Mouse (Mus musculus): Measurements from ENCODE around the gene Phox2b. TPM values are rescaled to one million over a fixed set of nuclear protein-coding genes. Genes with fewer than 3 reads are reported as not detected.

Phox2b gene
- 0.05 TPM in 1 of 2 replicates, not detected in the other for polyA plus RNA-seq (2015; fragmentation: Nextera tagmentation; extraction: Ambion mirVana)

GRCm38 (mm10) chr5:67098733-67099323 lies at the start of gene Phox2b:
Gene Phox2b, minus strand, starts transcription at chr5:67099301.
- Histone ChIP-seq H3K4me1 (ENCODE audit: insufficient read depth, low read depth, low read length) (no peaks in the 10 kb centered on the region; the same call in 1 of the 2 replicates), H3K4me3 (ENCODE audit: low read depth, low read length) (no peak within 1 kb of the TSS), H3K9ac (replicated peaks; ENCODE audit: low read depth) (no peak within 1 kb of the TSS), H3K9me3 (ENCODE audit: low read length) (no peaks in the 10 kb centered on the region), H3K27ac (ENCODE audit: low read length) (no peak within 1 kb of the TSS), H3K36me3 (ENCODE audit: insufficient read depth, low read length) (no peaks in the 10 kb centered on the region), H3K27me3 (replicated peaks; ENCODE audit: insufficient read depth, low read length) (peaks cover 73% of the 10 kb centered on the region), H3K4me2 (replicated peaks; ENCODE audit: low read depth, low read length) (no peak within 1 kb of the TSS)
- DNase-seq (ENCODE audit: low spot score) (no peak), ATAC-seq (no peak)
- no peak for TF ChIP-seq EP300 (IDR thresholded peaks at IDR 0.05)
- TF ChIP-seq CTCF (IDR thresholded peaks at IDR 0.05) = no peak
- WGBS = 3% methylated on average over 16 of the region's 16 CpGs

GRCm38 (mm10) chr5:67142622-67143021 lies 43.5 kb upstream of the Phox2b start:
- H3K27me3 ChIP-seq (replicated peaks; ENCODE audit: insufficient read depth, low read length) = no peaks in the 10 kb centered on the region
- no peak overlapping the region for H3K4me3 ChIP-seq (ENCODE audit: low read depth, low read length)
- H3K9ac ChIP-seq (replicated peaks; ENCODE audit: low read depth) = no peak overlapping the region
- no peaks in the 10 kb centered on the region for H3K9me3 ChIP-seq (ENCODE audit: low read length)
- no peak for TF ChIP-seq CTCF (IDR thresholded peaks at IDR 0.05)
- no peak for TF ChIP-seq EP300 (IDR thresholded peaks at IDR 0.05)
- ATAC-seq (no peak), DNase-seq (ENCODE audit: low spot score) (no peak)
- 69% methylated on average over 4 of the region's 4 CpGs for WGBS
- no peaks in the 10 kb centered on the region for H3K4me1 ChIP-seq (ENCODE audit: insufficient read depth, low read depth, low read length)
- no peaks in the 10 kb centered on the region for H3K36me3 ChIP-seq (ENCODE audit: insufficient read depth, low read length)
- no peak overlapping the region for H3K4me2 ChIP-seq (replicated peaks; ENCODE audit: low read depth, low read length)
- H3K27ac ChIP-seq (ENCODE audit: low read length) = no peak overlapping the region

- DNase-seq (ENCODE audit: low spot score) (no peak), ATAC-seq (no peak)
- no peak overlapping the region for H3K27ac ChIP-seq (ENCODE audit: low read length)
- H3K4me3 ChIP-seq (ENCODE audit: low read depth, low read length) = no peak overlapping the region
- WGBS = 58% methylated on average over 25 of the region's 25 CpGs
- no peak overlapping the region for H3K9ac ChIP-seq (replicated peaks; ENCODE audit: low read depth)
- H3K4me1 ChIP-seq (ENCODE audit: insufficient read depth, low read depth, low read length) = no peaks in the 10 kb centered on the region
- no peak for TF ChIP-seq EP300 (IDR thresholded peaks at IDR 0.05)
- TF ChIP-seq CTCF (IDR thresholded peaks at IDR 0.05) = no peak
- H3K36me3 ChIP-seq (ENCODE audit: insufficient read depth, low read length) = no peaks in the 10 kb centered on the region
- H3K9me3 ChIP-seq (ENCODE audit: low read length) = no peaks in the 10 kb centered on the region
- no peak overlapping the region for H3K4me2 ChIP-seq (replicated peaks; ENCODE audit: low read depth, low read length)
- H3K27me3 ChIP-seq (replicated peaks; ENCODE audit: insufficient read depth, low read length) = no peaks in the 10 kb centered on the region
Measured at GRCm38 (mm10) chr5:67139052-67140015, 40.2 kb upstream of the Phox2b start.

- 53% methylated on average over 8 of the region's 8 CpGs for WGBS
- TF ChIP-seq EP300 (IDR thresholded peaks at IDR 0.05) = no peak
- TF ChIP-seq CTCF (IDR thresholded peaks at IDR 0.05) = no peak
- H3K9ac ChIP-seq (replicated peaks; ENCODE audit: low read depth) = no peak overlapping the region
- no peak overlapping the region for H3K4me3 ChIP-seq (ENCODE audit: low read depth, low read length)
- H3K27ac ChIP-seq (ENCODE audit: low read length) = no peak overlapping the region
- no peaks in the 10 kb centered on the region for H3K9me3 ChIP-seq (ENCODE audit: low read length)
- H3K4me1 ChIP-seq (ENCODE audit: insufficient read depth, low read depth, low read length) = no peaks in the 10 kb centered on the region
- no peaks in the 10 kb centered on the region for H3K36me3 ChIP-seq (ENCODE audit: insufficient read depth, low read length)
- ATAC-seq = no peak
- H3K27me3 ChIP-seq (replicated peaks; ENCODE audit: insufficient read depth, low read length) = no peaks in the 10 kb centered on the region
- DNase-seq (ENCODE audit: low spot score) = no peak
- H3K4me2 ChIP-seq (replicated peaks; ENCODE audit: low read depth, low read length) = no peak overlapping the region
Measured at GRCm38 (mm10) chr5:67138643-67139042, 39.5 kb upstream of the Phox2b start.

GRCm38 (mm10) chr5:67134698-67135097 lies 35.6 kb upstream of the Phox2b start:
- no peak overlapping the region for H3K4me3 ChIP-seq (ENCODE audit: low read depth, low read length)
- DNase-seq (ENCODE audit: low spot score) (no peak), ATAC-seq (no peak)
- H3K9ac ChIP-seq (replicated peaks; ENCODE audit: low read depth) = no peak overlapping the region
- H3K4me2 ChIP-seq (replicated peaks; ENCODE audit: low read depth, low read length) = no peak overlapping the region
- no peaks in the 10 kb centered on the region for H3K36me3 ChIP-seq (ENCODE audit: insufficient read depth, low read length)
- TF ChIP-seq CTCF (IDR thresholded peaks at IDR 0.05) (no peak), EP300 (IDR thresholded peaks at IDR 0.05) (no peak)
- no peak overlapping the region for H3K27ac ChIP-seq (ENCODE audit: low read length)
- no peaks in the 10 kb centered on the region for H3K4me1 ChIP-seq (ENCODE audit: insufficient read depth, low read depth, low read length)
- no peaks in the 10 kb centered on the region for H3K9me3 ChIP-seq (ENCODE audit: low read length)
- WGBS = 20% methylated on average over 6 of the region's 6 CpGs
- H3K27me3 ChIP-seq (replicated peaks; ENCODE audit: insufficient read depth, low read length) = no peaks in the 10 kb centered on the region

GRCm38 (mm10) chr5:67131671-67132070 lies 32.6 kb upstream of the Phox2b start:
- WGBS = 68% methylated on average over 2 of the region's 2 CpGs
- TF ChIP-seq CTCF (IDR thresholded peaks at IDR 0.05) (no peak), EP300 (IDR thresholded peaks at IDR 0.05) (no peak)
- H3K4me2 ChIP-seq (replicated peaks; ENCODE audit: low read depth, low read length) = no peak overlapping the region
- DNase-seq (ENCODE audit: low spot score) (no peak), ATAC-seq (no peak)
- no peak overlapping the region for H3K27ac ChIP-seq (ENCODE audit: low read length)
- H3K9ac ChIP-seq (replicated peaks; ENCODE audit: low read depth) = no peak overlapping the region
- H3K4me3 ChIP-seq (ENCODE audit: low read depth, low read length) = no peak overlapping the region
- no peaks in the 10 kb centered on the region for H3K36me3 ChIP-seq (ENCODE audit: insufficient read depth, low read length)
- no peaks in the 10 kb centered on the region for H3K4me1 ChIP-seq (ENCODE audit: insufficient read depth, low read depth, low read length)
- H3K27me3 ChIP-seq (replicated peaks; ENCODE audit: insufficient read depth, low read length) = no peaks in the 10 kb centered on the region
- H3K9me3 ChIP-seq (ENCODE audit: low read length) = no peaks in the 10 kb centered on the region
